Mouse (Mus musculus): ENCODE data around the gene Pltp. TPM values are rescaled to one million over a fixed set of nuclear protein-coding genes. Genes with fewer than 3 reads are reported as not detected.

Gene Pltp
- polyA plus RNA-seq (2014; fragmentation: Nextera tagmentation; extraction: Ambion mirVana): 148 and 167 TPM in 2 replicates

- peak within 1 kb of the TSS; percentile 59; the same call in 1 of the 2 replicates for H3K27ac ChIP-seq
- DNase-seq (ENCODE audit: low spot score) (no peak), ATAC-seq (ENCODE audit: low FRiP score) (peak; percentile 82)
- no peaks in the 10 kb centered on the region for H3K36me3 ChIP-seq (replicated peaks; ENCODE audit: control insufficient read depth, insufficient read depth)
- H3K27me3 ChIP-seq (ENCODE audit: control insufficient read depth, insufficient read depth, low read length): peaks cover 34% of the 10 kb centered on the region
- peaks cover 20% of the 10 kb centered on the region for H3K4me1 ChIP-seq (replicated peaks; ENCODE audit: control insufficient read depth, insufficient read depth, low read length)
- peak within 1 kb of the TSS; percentile 51 for H3K9ac ChIP-seq
- peak within 1 kb of the TSS; percentile 44 for H3K4me3 ChIP-seq (replicated peaks; ENCODE audit: low read length)
- H3K4me2 ChIP-seq (replicated peaks): peak within 1 kb of the TSS; percentile 95
- no peaks in the 10 kb centered on the region for H3K9me3 ChIP-seq (ENCODE audit: control insufficient read depth, low read length)
- under 1% methylated on average over 42 of the region's 47 CpGs for WGBS
Observed at GRCm38 (mm10) chr2:164857101-164857821, at the start of gene Pltp. Pltp (minus strand) TSS chr2:164857711.

- Histone ChIP-seq H3K27ac (no peak overlapping the region), H3K4me3 (replicated peaks; ENCODE audit: low read length) (no peak overlapping the region), H3K36me3 (replicated peaks; ENCODE audit: control insufficient read depth, insufficient read depth) (peaks cover 75% of the 10 kb centered on the region), H3K9me3 (ENCODE audit: control insufficient read depth, low read length) (0 out of 2 replicates have a peak, but pooled peaks cover 5% of the 10 kb centered on the region), H3K27me3 (ENCODE audit: control insufficient read depth, insufficient read depth, low read length) (no peaks in the 10 kb centered on the region), H3K4me1 (replicated peaks; ENCODE audit: control insufficient read depth, insufficient read depth, low read length) (peaks cover 10% of the 10 kb centered on the region), H3K9ac (no peak overlapping the region), H3K4me2 (replicated peaks) (no peak overlapping the region)
- no peak for ATAC-seq (ENCODE audit: low FRiP score)
- DNase-seq (ENCODE audit: low spot score): no peak
- WGBS: 96% methylated on average over 4 of the region's 4 CpGs
Observed at GRCm38 (mm10) chr2:164906071-164906470, 48.6 kb upstream of the Pltp start.

- WGBS: 63% methylated on average over 1 of the region's 1 CpGs
- H3K4me3 ChIP-seq (replicated peaks; ENCODE audit: low read length): no peak overlapping the region
- no peak overlapping the region for H3K27ac ChIP-seq
- peaks cover 94% of the 10 kb centered on the region for H3K36me3 ChIP-seq (replicated peaks; ENCODE audit: control insufficient read depth, insufficient read depth)
- 0 out of 2 replicates have a peak, but pooled peaks cover 5% of the 10 kb centered on the region for H3K9me3 ChIP-seq (ENCODE audit: control insufficient read depth, low read length)
- no peak for DNase-seq (ENCODE audit: low spot score)
- no peak for ATAC-seq (ENCODE audit: low FRiP score)
- H3K27me3 ChIP-seq (ENCODE audit: control insufficient read depth, insufficient read depth, low read length): no peaks in the 10 kb centered on the region
- H3K9ac ChIP-seq: no peak overlapping the region
- H3K4me2 ChIP-seq (replicated peaks): no peak overlapping the region
- H3K4me1 ChIP-seq (replicated peaks; ENCODE audit: control insufficient read depth, insufficient read depth, low read length): no peaks in the 10 kb centered on the region
Observed at GRCm38 (mm10) chr2:164903496-164903895, 46.0 kb upstream of the Pltp start.

GRCm38 (mm10) chr2:164901380-164901779, 43.9 kb upstream of the Pltp start:
- Histone ChIP-seq H3K4me1 (replicated peaks; ENCODE audit: control insufficient read depth, insufficient read depth, low read length) (no peaks in the 10 kb centered on the region), H3K36me3 (replicated peaks; ENCODE audit: control insufficient read depth, insufficient read depth) (peaks cover 94% of the 10 kb centered on the region), H3K9me3 (ENCODE audit: control insufficient read depth, low read length) (0 out of 2 replicates have a peak, but pooled peaks cover 5% of the 10 kb centered on the region), H3K9ac (no peak overlapping the region), H3K4me3 (replicated peaks; ENCODE audit: low read length) (no peak overlapping the region), H3K27ac (no peak overlapping the region), H3K4me2 (replicated peaks) (no peak overlapping the region), H3K27me3 (ENCODE audit: control insufficient read depth, insufficient read depth, low read length) (no peaks in the 10 kb centered on the region)
- ATAC-seq (ENCODE audit: low FRiP score) (no peak), DNase-seq (ENCODE audit: low spot score) (no peak)
- WGBS: 91% methylated on average over 13 of the region's 13 CpGs

- Histone ChIP-seq H3K9ac (no peak overlapping the region), H3K4me1 (replicated peaks; ENCODE audit: control insufficient read depth, insufficient read depth, low read length) (no peaks in the 10 kb centered on the region), H3K4me3 (replicated peaks; ENCODE audit: low read length) (no peak overlapping the region), H3K27me3 (ENCODE audit: control insufficient read depth, insufficient read depth, low read length) (no peaks in the 10 kb centered on the region), H3K9me3 (ENCODE audit: control insufficient read depth, low read length) (no peaks in the 10 kb centered on the region), H3K4me2 (replicated peaks) (no peak overlapping the region), H3K36me3 (replicated peaks; ENCODE audit: control insufficient read depth, insufficient read depth) (peaks cover 94% of the 10 kb centered on the region), H3K27ac (no peak overlapping the region)
- ATAC-seq (ENCODE audit: low FRiP score): no peak
- WGBS: 92% methylated on average over 16 of the region's 16 CpGs
- no peak for DNase-seq (ENCODE audit: low spot score)
Observed at GRCm38 (mm10) chr2:164899723-164900459, 42.4 kb upstream of the Pltp start.

GRCm38 (mm10) chr2:164899034-164899433, 41.5 kb upstream of the Pltp start:
- Histone ChIP-seq H3K36me3 (replicated peaks; ENCODE audit: control insufficient read depth, insufficient read depth) (peaks cover 94% of the 10 kb centered on the region), H3K4me2 (replicated peaks) (no peak overlapping the region), H3K27me3 (ENCODE audit: control insufficient read depth, insufficient read depth, low read length) (no peaks in the 10 kb centered on the region), H3K9me3 (ENCODE audit: control insufficient read depth, low read length) (no peaks in the 10 kb centered on the region), H3K27ac (no peak overlapping the region), H3K9ac (no peak overlapping the region), H3K4me3 (replicated peaks; ENCODE audit: low read length) (no peak overlapping the region), H3K4me1 (replicated peaks; ENCODE audit: control insufficient read depth, insufficient read depth, low read length) (no peaks in the 10 kb centered on the region)
- DNase-seq (ENCODE audit: low spot score): no peak
- WGBS: 94% methylated on average over 15 of the region's 15 CpGs
- ATAC-seq (ENCODE audit: low FRiP score): no peak

- 96% methylated on average over 7 of the region's 7 CpGs for WGBS
- no peak for ATAC-seq (ENCODE audit: low FRiP score)
Observed at GRCm38 (mm10) chr2:164898008-164898407, 40.5 kb upstream of the Pltp start.

GRCm38 (mm10) chr2:164895885-164896284, 38.4 kb upstream of the Pltp start:
- peaks cover 100% of the 10 kb centered on the region for H3K36me3 ChIP-seq (replicated peaks; ENCODE audit: control insufficient read depth, insufficient read depth)

More at GRCm38 (mm10) chr2:164898008-164898407, 40.5 kb upstream of the Pltp start:
- H3K4me3 ChIP-seq (replicated peaks; ENCODE audit: low read length): no peak overlapping the region
- no peaks in the 10 kb centered on the region for H3K9me3 ChIP-seq (ENCODE audit: control insufficient read depth, low read length)
- H3K27me3 ChIP-seq (ENCODE audit: control insufficient read depth, insufficient read depth, low read length): no peaks in the 10 kb centered on the region
- H3K4me2 ChIP-seq (replicated peaks): no peak overlapping the region
- H3K36me3 ChIP-seq (replicated peaks; ENCODE audit: control insufficient read depth, insufficient read depth): peaks cover 100% of the 10 kb centered on the region
- no peak for DNase-seq (ENCODE audit: low spot score)
- H3K9ac ChIP-seq: no peak overlapping the region
- no peaks in the 10 kb centered on the region for H3K4me1 ChIP-seq (replicated peaks; ENCODE audit: control insufficient read depth, insufficient read depth, low read length)
- H3K27ac ChIP-seq: no peak overlapping the region

GRCm38 (mm10) chr2:164894644-164895043, 37.1 kb upstream of the Pltp start:
- DNase-seq (ENCODE audit: low spot score): no peak
- Histone ChIP-seq H3K4me2 (replicated peaks) (no peak overlapping the region), H3K9me3 (ENCODE audit: control insufficient read depth, low read length) (no peaks in the 10 kb centered on the region), H3K27ac (no peak overlapping the region), H3K4me3 (replicated peaks; ENCODE audit: low read length) (no peak overlapping the region), H3K27me3 (ENCODE audit: control insufficient read depth, insufficient read depth, low read length) (no peaks in the 10 kb centered on the region), H3K4me1 (replicated peaks; ENCODE audit: control insufficient read depth, insufficient read depth, low read length) (no peaks in the 10 kb centered on the region), H3K9ac (no peak overlapping the region), H3K36me3 (replicated peaks; ENCODE audit: control insufficient read depth, insufficient read depth) (peaks cover 100% of the 10 kb centered on the region)
- 95% methylated on average over 1 of the region's 1 CpGs for WGBS
- no peak for ATAC-seq (ENCODE audit: low FRiP score)

More at GRCm38 (mm10) chr2:164895885-164896284, 38.4 kb upstream of the Pltp start:
- H3K4me1 ChIP-seq (replicated peaks; ENCODE audit: control insufficient read depth, insufficient read depth, low read length): no peaks in the 10 kb centered on the region
- H3K4me3 ChIP-seq (replicated peaks; ENCODE audit: low read length): no peak overlapping the region
- H3K4me2 ChIP-seq (replicated peaks): no peak overlapping the region
- H3K27me3 ChIP-seq (ENCODE audit: control insufficient read depth, insufficient read depth, low read length): no peaks in the 10 kb centered on the region
- no peaks in the 10 kb centered on the region for H3K9me3 ChIP-seq (ENCODE audit: control insufficient read depth, low read length)
- H3K27ac ChIP-seq: no peak overlapping the region
- H3K9ac ChIP-seq: no peak overlapping the region
- ATAC-seq (ENCODE audit: low FRiP score) (no peak), DNase-seq (ENCODE audit: low spot score) (no peak)
- WGBS: 94% methylated on average over 6 of the region's 6 CpGs
